Mouse (Mus musculus) Patski (cell line): Measurements from ENCODE around the gene Pold1. TPM values are rescaled to one million over a fixed set of nuclear protein-coding genes. Genes with fewer than 3 reads are reported as not detected.

Source experiments
- ATAC-seq: fragments of 100-300 bp; one replicate; pipeline ENCODE4 v1.8.0; 2021
- CTCF ChIA-PET: fragments of 350-600 bp; sonication (Branson Sonifier 250); formaldehyde crosslinking; loops from one replicate; lab custom pipeline; 2022; ENCODE audit warnings: inconsistent platforms; lab: Charles Lee
- POLR2A ChIA-PET: fragments of 350-600 bp; sonication (Branson Sonifier 250); formaldehyde crosslinking; loops from one replicate; lab custom pipeline; 2022; ENCODE audit warnings: antibody characterized with exemption, inconsistent platforms; lab: Charles Lee
- DNase-seq: peaks from one replicate; pipeline ENCODE4 v3.0.0-alpha.2; 2011; ENCODE audit warnings: low read depth, low spot score
- H3K27me3 ChIP-seq: fragments of 371-371 bp; one replicate; pipeline ENCODE4 v1.5.1; 2021
- CTCF ChIP-seq: fragments of 100-300 bp; IDR thresholded peaks from one replicate; pipeline ENCODE4 v1.5.1; 2021
- in situ Hi-C: fragments of 300-500 bp; cut with MboI; formaldehyde crosslinking; loops from 3 replicates; pipeline ENCODE4 v1.11.1; 2018; ENCODE audit warnings: low pct_unique_long_range_greater_than_20kb, mixed read lengths
- polyA plus RNA-seq: library from polyadenylated mRNA; unstranded; gene quantifications from one replicate; pipeline ENCODE4 v1.2.3, GENCODE M21; 2021

Gene Pold1
- polyA plus RNA-seq, 1 experiment from 2014 or later: 30.9 TPM

DNA sequence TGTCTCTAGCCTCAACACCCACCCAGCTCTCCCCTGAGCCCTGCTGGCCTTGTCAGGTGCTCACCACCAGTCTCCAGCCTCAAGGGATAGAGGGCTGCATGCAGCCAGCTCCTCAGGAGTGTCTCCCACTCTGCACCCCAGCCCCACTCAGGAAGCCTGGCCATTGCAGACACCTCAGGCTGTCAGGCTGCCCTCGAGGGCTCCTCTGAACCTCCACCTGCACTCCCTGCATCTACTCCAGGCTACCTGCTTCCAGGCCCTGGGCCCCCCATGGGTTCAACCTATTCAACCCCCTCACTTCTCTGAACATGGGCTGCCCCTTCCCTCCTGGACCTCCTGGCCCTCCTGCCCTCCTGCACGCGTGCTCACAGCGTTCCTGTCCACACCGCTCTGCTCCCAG lies 57.3 kb downstream of the Pold1 start:
- in situ Hi-C loops: no loop called here
- no peak for ATAC-seq
- ChIA-PET CTCF (no interaction called here), POLR2A (no interaction called here)
- no peak for TF ChIP-seq CTCF
- no peaks in the 10 kb centered on the region for H3K27me3 ChIP-seq
- DNase-seq: no peak

GRCm38 (mm10) chr7:44490281-44490680 lies 58.4 kb downstream of the Pold1 start:
- in situ Hi-C loops: no loop called here
- H3K27me3 ChIP-seq: no peaks in the 10 kb centered on the region
- POLR2A ChIA-PET: no interaction called here
- ATAC-seq (no peak), DNase-seq (no peak)
- CTCF ChIA-PET: no interaction called here
- TF ChIP-seq CTCF: no peak

DNA sequence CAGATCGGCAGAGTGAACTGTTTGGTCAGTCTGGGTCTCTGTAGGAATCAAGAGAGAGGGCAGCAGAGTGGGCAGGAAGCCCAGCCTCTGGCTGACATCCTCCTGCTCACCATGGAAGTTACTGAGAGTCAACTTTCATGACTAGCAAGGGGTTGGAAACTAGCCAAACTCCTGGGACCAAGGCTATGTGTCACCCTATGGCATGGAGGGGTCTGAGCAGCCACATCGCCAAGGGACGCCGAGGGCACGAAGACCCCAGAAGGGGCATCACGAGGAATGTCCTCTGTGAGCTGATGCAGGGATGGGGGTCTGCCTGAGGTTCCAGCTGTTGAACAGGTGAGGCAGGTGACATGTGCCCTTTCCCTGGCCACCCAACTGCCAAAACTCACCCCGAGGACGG lies 60.1 kb downstream of the Pold1 start:
- ChIA-PET POLR2A (no interaction called here), CTCF (no interaction called here)
- DNase-seq: no peak
- in situ Hi-C loops: no loop called here
- no peak for ATAC-seq
- no peaks in the 10 kb centered on the region for H3K27me3 ChIP-seq
- no peak for TF ChIP-seq CTCF

GRCm38 (mm10) chr7:44487936-44488335 lies 60.7 kb downstream of the Pold1 start:
- DNase-seq: no peak
- ChIA-PET CTCF (no interaction called here), POLR2A (interaction anchor here (1.2 kb wide), 1 partner anchor 55 kb away, joined by 3 read pairs; no protein-coding TSS in a partner anchor)
- in situ Hi-C loops: no loop called here
- ATAC-seq: no peak
- H3K27me3 ChIP-seq: no peaks in the 10 kb centered on the region
- TF ChIP-seq CTCF: no peak

- H3K27me3 ChIP-seq: no peaks in the 10 kb centered on the region
- in situ Hi-C loops: no loop called here
- ATAC-seq (no peak), DNase-seq (no peak)
- CTCF ChIA-PET: interaction anchor here (2.4 kb wide), 1 partner anchor 18 kb away, joined by 9 read pairs; the partner anchor contains the start of gene Josd2
- no peak for TF ChIP-seq CTCF
- POLR2A ChIA-PET: interaction anchor here (0.8 to 1.2 kb wide), 2 partner anchors 56 to 62 kb away, joined by 3 read pairs; partner anchors contain the start of gene Pold1
Observed at GRCm38 (mm10) chr7:44486927-44487575, 61.6 kb downstream of the Pold1 start.

- DNase-seq: no peak
- H3K27me3 ChIP-seq: peaks cover 3% of the 10 kb centered on the region
- no peak for TF ChIP-seq CTCF
- POLR2A ChIA-PET: no interaction called here
- in situ Hi-C loops: no loop called here
- CTCF ChIA-PET: interaction anchor here (1.1 to 2.4 kb wide), 4 partner anchors 9 to 222 kb away, joined by 4 to 15 read pairs (median 7); partner anchors contain the start of genes Emc10, Fam71e1 and Josd2
- no peak for ATAC-seq
Observed at GRCm38 (mm10) chr7:44485572-44486195, 63.0 kb downstream of the Pold1 start.

DNA sequence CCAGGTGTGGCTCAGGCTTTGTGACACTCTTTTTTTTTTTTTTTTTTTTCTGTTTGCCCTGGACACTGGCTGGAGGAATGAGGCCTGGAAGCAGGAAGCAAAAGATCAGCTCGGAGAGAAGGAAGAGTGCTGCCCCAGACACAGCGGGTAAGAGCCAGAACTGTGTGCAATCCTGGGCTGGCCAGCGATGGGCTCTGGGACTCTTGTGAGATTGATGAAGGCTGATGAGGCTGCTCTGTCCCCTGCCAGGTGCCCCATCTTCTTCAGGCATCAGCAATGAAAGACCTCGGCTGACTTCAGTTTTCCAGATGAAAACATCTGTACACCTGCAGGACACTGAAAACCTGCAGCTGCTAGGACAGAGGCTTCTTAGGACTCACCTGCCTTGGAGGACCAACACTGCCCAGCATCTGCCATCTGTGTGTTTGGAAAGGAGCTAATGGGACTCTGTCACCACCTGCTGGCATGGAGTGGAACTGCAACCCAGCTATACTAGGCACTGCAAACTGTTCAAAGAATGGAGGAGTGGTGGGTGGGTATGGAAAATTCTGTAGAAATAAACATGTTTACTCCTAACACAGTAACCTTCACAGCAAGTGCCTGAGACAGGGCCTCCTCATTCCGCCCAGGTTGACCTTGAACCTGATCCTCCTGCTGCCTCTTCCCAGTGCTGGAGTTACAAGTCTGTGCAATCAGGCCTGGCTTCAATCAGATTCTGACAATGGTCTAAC lies 63.6 kb downstream of the Pold1 start:
- DNase-seq (no peak), ATAC-seq (no peak)
- CTCF ChIA-PET: interaction anchor here (1.1 to 2.4 kb wide), 4 partner anchors 10 to 222 kb away, joined by 4 to 15 read pairs (median 7); partner anchors contain the start of genes Emc10, Fam71e1 and Josd2
- in situ Hi-C loops: no loop called here
- POLR2A ChIA-PET: no interaction called here
- no peak for TF ChIP-seq CTCF
- H3K27me3 ChIP-seq: peaks cover 8% of the 10 kb centered on the region

- peaks cover 9% of the 10 kb centered on the region for H3K27me3 ChIP-seq
- ATAC-seq (no peak), DNase-seq (no peak)
- CTCF ChIA-PET: interaction anchor here (2.3 kb wide), 1 partner anchor 10 kb away, joined by 15 read pairs; the partner anchor contains the start of genes Emc10 and Fam71e1
- in situ Hi-C loops: no loop called here
- no peak for TF ChIP-seq CTCF
- POLR2A ChIA-PET: no interaction called here
Observed at GRCm38 (mm10) chr7:44484109-44484508, 64.5 kb downstream of the Pold1 start.

- DNase-seq: no peak
- ATAC-seq: no peak
- H3K27me3 ChIP-seq: peaks cover 17% of the 10 kb centered on the region
- in situ Hi-C loops: no loop called here
- CTCF ChIA-PET: no interaction called here
- POLR2A ChIA-PET: no interaction called here
- no peak for TF ChIP-seq CTCF
Observed at GRCm38 (mm10) chr7:44482836-44483435, 65.7 kb downstream of the Pold1 start.

Other genes starting within 250 kb of the Pold1 start
- gene Clec11a, start 241.9 kb downstream of the Pold1 start, polyA plus RNA-seq: 0.68 TPM
- gene Shank1, start 238.6 kb downstream of the Pold1 start, polyA plus RNA-seq: 1.9 TPM
- gene Syt3, start 164.7 kb downstream of the Pold1 start, polyA plus RNA-seq: 6.4 TPM
- 0.98 TPM for gene 1700008O03Rik, start 163.0 kb downstream of the Pold1 start, polyA plus RNA-seq
- gene Lrrc4b, start 119.8 kb downstream of the Pold1 start, polyA plus RNA-seq: 0.03 TPM
- gene Aspdh, start 83.5 kb downstream of the Pold1 start, polyA plus RNA-seq: not detected
- gene Josd2, start 80.9 kb downstream of the Pold1 start, polyA plus RNA-seq: 70.4 TPM
- gene Emc10, start 52.3 kb downstream of the Pold1 start, polyA plus RNA-seq: 249 TPM
- 6.9 TPM for gene Fam71e1, start 52.3 kb downstream of the Pold1 start, polyA plus RNA-seq
- 0.08 TPM for gene Mybpc2, start 24.2 kb downstream of the Pold1 start, polyA plus RNA-seq
- 0.14 TPM for gene Spib, start 16.8 kb downstream of the Pold1 start, polyA plus RNA-seq
- gene Nr1h2, start 5.1 kb upstream of the Pold1 start, polyA plus RNA-seq: 113 TPM
- gene Napsa, start 23.5 kb upstream of the Pold1 start, polyA plus RNA-seq: 2.7 TPM
- 0.18 TPM for gene Kcnc3, start 41.8 kb upstream of the Pold1 start, polyA plus RNA-seq
- gene Myh14, start 122.0 kb upstream of the Pold1 start, polyA plus RNA-seq: 0.31 TPM
- not detected for gene Izumo2, start 159.9 kb upstream of the Pold1 start, polyA plus RNA-seq
- gene Vrk3, start 199.6 kb upstream of the Pold1 start, polyA plus RNA-seq: 51.5 TPM
- gene Zfp473, start 202.2 kb upstream of the Pold1 start, polyA plus RNA-seq: 1.8 TPM